Mouse (Mus musculus) embryonic facial prominence, embryonic 12.5 days (tissue): ENCODE measurements around the gene Olfr994. TPM values are rescaled to one million over a fixed set of nuclear protein-coding genes. Genes with fewer than 3 reads are reported as not detected.

Source experiments
- ATAC-seq: fragments of 200-750 bp; cut with Nextera tagmentation; 2 replicates; pipeline ENCODE4 v1.8.0; 2017; ENCODE audit not compliant: insufficient number of reproducible peaks, insufficient read depth, low FRiP score, low TSS enrichment
- H3K27ac ChIP-seq: fragments of 300-500 bp; sonication (generic); 2 replicates; pipeline ENCODE4 v1.5.1; 2016; ENCODE audit warnings: mild to moderate bottlenecking
- H3K27me3 ChIP-seq: fragments of 300-500 bp; sonication (generic); 2 replicates; pipeline ENCODE4 v1.6.1; 2016; ENCODE audit warnings: mild to moderate bottlenecking, moderate library complexity
- H3K36me3 ChIP-seq: fragments of 300-500 bp; sonication (generic); 2 replicates; pipeline ENCODE4 v1.6.1; 2016; ENCODE audit warnings: mild to moderate bottlenecking
- H3K4me1 ChIP-seq: fragments of 300-500 bp; sonication (generic); 2 replicates; pipeline ENCODE4 v1.6.1; 2016
- H3K4me2 ChIP-seq: fragments of 300-500 bp; sonication (generic); replicated peaks from 2 replicates; pipeline ENCODE4 v1.6.1; 2016; ENCODE audit warnings: mild to moderate bottlenecking, moderate library complexity
- H3K4me3 ChIP-seq: fragments of 300-500 bp; sonication (generic); 2 replicates; pipeline ENCODE4 v1.5.1; 2016; ENCODE audit warnings: mild to moderate bottlenecking
- H3K9ac ChIP-seq: fragments of 300-500 bp; sonication (generic); 2 replicates; pipeline ENCODE4 v1.6.1; 2016; ENCODE audit warnings: mild to moderate bottlenecking, moderate library complexity
- H3K9me3 ChIP-seq: fragments of 300-500 bp; sonication (generic); 2 replicates; pipeline ENCODE4 v1.6.1; 2016; ENCODE audit warnings: mild to moderate bottlenecking, moderate library complexity
- WGBS: fragments of 180-500 bp; shearing (Covaris S2); methylation state at CpG from one replicate; pipeline ENCODE4 v1.1.7; 2016; 5-methylcytosine and 5-hydroxymethylcytosine counted together
- polyA plus RNA-seq: library from polyadenylated mRNA; unstranded; fragments of >200 nt; fragmentation: Nextera tagmentation; extraction: Ambion mirVana; gene quantifications from 2 replicates; pipeline ENCODE4 v1.2.1, GENCODE M21; 2016

The Olfr994 gene
- polyA plus RNA-seq, result not detected in 2 replicates

GRCm38 (mm10) chr2:85436351-85436750 lies at the start of gene Olfr994:
Olfr994 (minus strand) TSS chr2:85436451.
- Histone ChIP-seq H3K9ac (no peak within 1 kb of the TSS), H3K27me3 (no peaks in the 10 kb centered on the region), H3K9me3 (no peaks in the 10 kb centered on the region), H3K4me3 (no peak within 1 kb of the TSS), H3K27ac (no peak within 1 kb of the TSS), H3K4me1 (no peaks in the 10 kb centered on the region), H3K36me3 (no peaks in the 10 kb centered on the region), H3K4me2 (no peak within 1 kb of the TSS)
- 87% methylated on average over 3 of the region's 3 CpGs for WGBS
- no peak for ATAC-seq

DNA sequence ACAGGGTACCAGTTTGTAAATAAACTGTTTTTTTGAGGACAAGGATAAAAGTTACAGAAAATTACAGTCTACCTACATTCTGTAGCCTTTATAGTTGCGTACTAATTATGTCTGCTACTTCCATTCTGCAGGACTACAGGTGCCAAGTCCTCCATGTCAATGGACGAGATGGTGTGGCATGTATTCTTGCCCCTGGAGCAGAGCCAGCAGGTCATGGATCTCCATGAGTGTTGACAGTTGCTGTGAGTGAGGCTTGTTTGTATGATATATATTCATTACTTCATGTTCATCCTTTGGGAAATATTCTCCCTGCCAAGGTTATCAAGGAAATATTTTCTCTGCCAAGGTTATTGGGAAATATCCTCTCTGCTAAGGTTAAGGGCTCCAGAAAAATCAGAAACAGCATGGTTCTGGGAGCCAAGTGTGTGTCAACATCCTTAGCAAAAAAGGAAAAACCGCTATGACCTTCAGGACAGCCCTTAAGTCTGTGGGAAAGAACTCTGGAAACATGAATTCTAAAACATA lies 30.6 kb upstream of the Olfr994 start:
- Histone ChIP-seq H3K27ac (no peak overlapping the region), H3K9ac (no peak overlapping the region), H3K36me3 (no peaks in the 10 kb centered on the region), H3K4me3 (no peak overlapping the region), H3K4me1 (no peaks in the 10 kb centered on the region), H3K27me3 (no peaks in the 10 kb centered on the region), H3K4me2 (no peak overlapping the region), H3K9me3 (no peaks in the 10 kb centered on the region)
- 84% methylated on average over 3 of the region's 3 CpGs for WGBS
- no peak for ATAC-seq

- no peaks in the 10 kb centered on the region for H3K27me3 ChIP-seq
- no peak for ATAC-seq
- no peaks in the 10 kb centered on the region for H3K36me3 ChIP-seq
- H3K4me2 ChIP-seq, result no peak within 1 kb of the TSS
- H3K4me1 ChIP-seq, result no peaks in the 10 kb centered on the region
- no peaks in the 10 kb centered on the region for H3K9me3 ChIP-seq
- H3K27ac ChIP-seq, result no peak within 1 kb of the TSS
- no peak within 1 kb of the TSS for H3K9ac ChIP-seq
- H3K4me3 ChIP-seq, result no peak within 1 kb of the TSS
- 11% methylated on average over 1 of the region's 1 CpGs for WGBS
Observed at GRCm38 (mm10) chr2:85443539-85443938, 7.3 kb upstream of the Olfr994 start, which contains the start of gene Olfr995. Olfr995 (minus strand) TSS chr2:85443639.

DNA sequence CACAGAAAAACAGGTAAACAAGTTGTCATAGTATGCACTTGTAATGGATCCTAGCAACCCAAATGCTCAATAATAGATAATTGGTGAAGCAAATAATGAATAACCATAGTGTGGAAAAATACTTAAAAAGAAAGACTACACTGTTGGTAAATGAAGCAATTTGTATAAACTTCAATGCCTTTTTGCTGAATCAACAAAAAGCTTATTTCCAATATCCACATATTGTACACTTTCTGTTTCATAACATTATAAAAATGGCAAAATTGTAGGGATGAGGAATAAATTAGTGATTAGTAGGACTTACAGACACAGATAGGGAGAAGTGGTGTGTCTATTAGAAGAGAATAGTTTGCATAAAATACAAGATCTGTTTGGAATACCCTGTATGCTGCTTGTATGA lies 6.3 kb upstream of the Olfr994 start:
- ATAC-seq, result no peak
- no peaks in the 10 kb centered on the region for H3K9me3 ChIP-seq

DNA sequence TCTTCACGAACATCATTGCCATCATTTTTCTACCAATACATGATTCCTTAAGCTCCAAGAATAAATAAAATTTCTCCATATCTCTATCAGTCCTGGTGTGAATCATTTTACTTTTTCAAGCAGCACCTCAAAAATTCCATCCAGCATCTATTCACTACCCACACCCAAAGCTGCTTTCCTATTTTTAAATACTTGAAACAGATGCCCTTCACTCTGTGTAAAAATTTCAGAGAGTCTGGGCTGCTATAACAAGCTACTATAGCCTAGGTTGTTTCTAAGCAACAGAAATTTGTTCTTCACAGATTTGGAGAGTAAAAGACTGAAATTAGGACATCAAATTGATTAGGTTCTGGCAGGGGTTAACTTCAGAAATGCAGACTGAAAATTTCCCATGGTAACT lies 10.4 kb downstream of the Olfr994 start:
- Histone ChIP-seq H3K9me3 (no peaks in the 10 kb centered on the region), H3K27ac (no peak overlapping the region), H3K4me2 (no peak overlapping the region), H3K9ac (no peak overlapping the region), H3K4me3 (no peak overlapping the region), H3K27me3 (no peaks in the 10 kb centered on the region), H3K4me1 (no peaks in the 10 kb centered on the region), H3K36me3 (no peaks in the 10 kb centered on the region)
- ATAC-seq, result no peak
- 86% methylated on average over 1 of the region's 1 CpGs for WGBS

More for the DNA sequence above, 6.3 kb upstream of the Olfr994 start:
- no peak overlapping the region for H3K4me3 ChIP-seq
- H3K4me1 ChIP-seq, result no peaks in the 10 kb centered on the region
- no peaks in the 10 kb centered on the region for H3K27me3 ChIP-seq
- H3K27ac ChIP-seq, result no peak overlapping the region
- H3K36me3 ChIP-seq, result no peaks in the 10 kb centered on the region
- no peak overlapping the region for H3K9ac ChIP-seq
- no peak overlapping the region for H3K4me2 ChIP-seq

DNA sequence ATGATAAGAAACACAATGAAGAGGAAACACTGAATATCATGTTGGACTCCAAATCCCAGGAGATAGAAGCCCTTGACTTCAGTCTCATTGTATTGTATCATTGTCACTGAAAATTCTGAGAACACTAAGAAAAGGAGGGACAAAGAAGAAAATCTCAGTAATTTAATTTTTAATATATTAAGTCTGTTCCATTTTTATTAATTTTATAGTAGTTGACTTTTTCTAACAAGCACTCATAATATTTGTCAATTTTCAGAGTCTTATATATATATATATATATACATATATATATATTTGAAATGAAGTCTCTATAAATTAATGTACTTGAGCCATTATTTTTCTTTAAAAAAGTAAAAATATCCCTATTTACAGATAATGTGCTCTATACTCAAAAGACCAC lies 21.5 kb downstream of the Olfr994 start, which contains the start of gene Olfr993:
TSS of gene Olfr993 (minus strand) at position 101 of the 400 bp plus-strand sequence.
- H3K27me3 ChIP-seq, result no peaks in the 10 kb centered on the region
- no peak within 1 kb of the TSS for H3K4me3 ChIP-seq
- no peak for ATAC-seq
- no peaks in the 10 kb centered on the region for H3K9me3 ChIP-seq
- no peak within 1 kb of the TSS for H3K4me2 ChIP-seq
- H3K9ac ChIP-seq, result no peak within 1 kb of the TSS
- no peaks in the 10 kb centered on the region for H3K36me3 ChIP-seq
- H3K27ac ChIP-seq, result no peak within 1 kb of the TSS
- no peaks in the 10 kb centered on the region for H3K4me1 ChIP-seq

GRCm38 (mm10) chr2:85409369-85409768 lies 26.9 kb downstream of the Olfr994 start, which contains the start of gene Olfr992:
Olfr992 (minus strand) TSS chr2:85409469.
- Histone ChIP-seq H3K27me3 (no peaks in the 10 kb centered on the region), H3K27ac (no peak within 1 kb of the TSS), H3K4me2 (no peak within 1 kb of the TSS), H3K4me3 (no peak within 1 kb of the TSS), H3K4me1 (no peaks in the 10 kb centered on the region), H3K9ac (no peak within 1 kb of the TSS), H3K9me3 (no peaks in the 10 kb centered on the region), H3K36me3 (no peaks in the 10 kb centered on the region)
- no peak for ATAC-seq
- 58% methylated on average over 2 of the region's 2 CpGs for WGBS

Other genes with a start within 250 kb of the Olfr994 start
- 0.92 and 1.1 TPM in 2 replicates for gene Lrrc55, start 239.3 kb downstream of the Olfr994 start, polyA plus RNA-seq
- gene Olfr987, start 97.1 kb downstream of the Olfr994 start, polyA plus RNA-seq, result not detected in 2 replicates
- not detected in 2 replicates for gene Olfr988, start 73.2 kb downstream of the Olfr994 start, polyA plus RNA-seq
- not detected in 2 replicates for gene Olfr992, start 27.0 kb downstream of the Olfr994 start, polyA plus RNA-seq
- not detected in 2 replicates for gene Olfr993, start 21.6 kb downstream of the Olfr994 start, polyA plus RNA-seq
- gene Olfr995, start 7.2 kb upstream of the Olfr994 start, polyA plus RNA-seq, result not detected in 2 replicates
- gene 4833423E24Rik, start 82.6 kb upstream of the Olfr994 start, polyA plus RNA-seq, result 0.09 and 0.15 TPM in 2 replicates
- not detected in 2 replicates for gene Olfr996, start 142.8 kb upstream of the Olfr994 start, polyA plus RNA-seq
- not detected in 2 replicates for gene Olfr998, start 152.5 kb upstream of the Olfr994 start, polyA plus RNA-seq
- gene Olfr1000, start 175.5 kb upstream of the Olfr994 start, polyA plus RNA-seq, result not detected in 2 replicates
- not detected in 2 replicates for gene Olfr1002, start 214.3 kb upstream of the Olfr994 start, polyA plus RNA-seq
- not detected in 2 replicates for gene Olfr154, start 228.0 kb upstream of the Olfr994 start, polyA plus RNA-seq
- not detected in 2 replicates for gene Olfr1006, start 242.3 kb upstream of the Olfr994 start, polyA plus RNA-seq